Mouse (Mus musculus) erythroblast, adult 5-6 weeks (primary cell): ENCODE results near the gene Psmd3. TPM values are rescaled to one million over a fixed set of nuclear protein-coding genes. Genes with fewer than 3 reads are reported as not detected.

Experiments
- ATAC-seq: replicated peaks from 2 replicates; pipeline ENCODE4 v1.8.0; 2016; ENCODE audit warnings: moderate number of reproducible peaks, mild to moderate bottlenecking, moderate TSS enrichment, inconsistent platforms; ENCODE audit not compliant: poor library complexity, low FRiP score, severe bottlenecking
- total RNA-seq, 2 experiments: library from RNA; stranded (forward) in 1 of 2; stranded (reverse) in 1 of 2; fragments of 150-400 nt in 1 of 2; fragments of 200-764, 138-1000 nt in 1 of 2; gene quantifications; 2 replicates each; pipeline versions ENCODE4 v1.2.3 to v1.2.4; 2015 to 2017; ENCODE audit warnings: low replicate concordance in 2 of 2

The Psmd3 gene
- total RNA-seq, 2 experiments from 2014 or later, result 14.2 to 15.4 TPM

DNA sequence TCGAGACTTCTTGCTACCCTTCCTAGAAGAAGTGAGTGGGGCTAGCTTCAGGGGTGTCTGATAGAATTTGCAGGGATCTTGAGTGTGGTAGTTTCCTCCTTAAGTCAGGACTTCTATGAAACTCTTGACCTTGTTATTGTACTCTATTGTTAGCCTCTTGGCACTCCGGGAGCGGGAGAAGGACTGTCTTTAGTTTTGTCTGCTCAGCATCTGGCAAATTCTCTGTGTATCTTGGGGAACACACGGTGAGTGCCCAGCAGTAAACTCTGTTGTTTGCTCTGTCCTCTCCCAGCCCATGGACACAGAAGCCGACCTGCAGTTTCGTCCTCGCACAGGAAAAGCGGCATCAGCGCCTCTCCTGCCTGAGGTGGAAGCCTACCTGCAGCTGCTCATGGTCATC, 3.3 kb downstream of the Psmd3 start:
- no peak for ATAC-seq

DNA sequence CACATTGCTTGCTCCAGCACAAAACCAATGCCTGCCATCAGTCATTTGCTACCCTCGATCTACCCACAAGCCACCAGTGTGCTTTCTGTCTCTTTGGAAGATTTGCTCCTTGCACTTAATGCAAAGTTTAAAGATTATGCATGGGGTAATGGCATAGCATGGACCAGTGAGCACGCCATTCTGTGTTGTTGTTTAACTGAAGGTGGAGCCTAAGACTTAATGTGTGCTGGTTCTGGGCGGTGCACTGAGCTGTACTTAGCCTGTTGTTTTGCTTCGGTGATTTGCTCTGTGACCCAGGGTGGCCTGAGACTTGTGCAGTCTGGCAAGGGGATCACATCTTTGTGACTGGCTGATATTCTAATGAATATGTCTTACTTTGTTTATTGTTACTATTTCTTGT, 4.6 kb downstream of the Psmd3 start:
- no peak for ATAC-seq

DNA sequence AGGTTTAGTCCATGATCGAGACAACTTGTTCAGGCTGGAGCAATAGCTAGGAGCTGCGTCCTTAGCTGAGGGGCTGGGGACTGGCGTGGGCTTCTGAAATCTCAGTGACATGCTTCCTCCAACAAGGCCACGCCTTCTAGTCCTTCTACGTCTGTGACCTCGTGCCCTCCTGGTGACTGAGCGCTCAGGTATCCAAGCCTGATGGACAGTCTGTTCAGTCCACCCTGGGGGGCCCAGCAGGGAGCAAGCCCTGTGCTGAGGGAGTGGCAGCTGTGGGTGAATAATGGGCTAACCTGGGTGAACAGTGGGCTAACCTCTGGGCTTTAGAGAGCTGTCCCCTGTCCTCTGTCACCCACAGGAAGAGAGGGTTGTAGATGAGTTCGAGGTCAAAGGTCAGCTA, 5.7 kb downstream of the Psmd3 start:
- no peak for ATAC-seq

DNA sequence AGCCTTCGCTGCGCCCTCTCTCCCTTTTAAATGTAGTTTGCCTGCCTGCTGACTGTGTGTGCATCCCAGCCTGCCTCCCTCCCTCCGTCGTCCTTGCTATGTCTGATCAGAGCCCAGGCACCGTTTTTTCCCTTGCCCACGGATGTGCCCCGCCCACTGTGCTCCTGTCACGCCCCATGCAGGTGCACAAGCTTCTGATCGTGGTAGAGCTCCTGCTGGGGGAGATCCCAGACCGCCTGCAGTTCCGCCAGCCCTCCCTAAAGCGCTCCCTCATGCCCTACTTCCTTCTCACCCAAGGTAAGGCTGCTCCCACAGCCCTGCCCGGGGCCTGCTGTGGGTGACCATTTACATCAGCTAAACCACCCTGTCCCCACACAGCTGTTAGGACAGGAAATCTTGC, 10.8 kb downstream of the Psmd3 start:
- ATAC-seq, result no peak

DNA sequence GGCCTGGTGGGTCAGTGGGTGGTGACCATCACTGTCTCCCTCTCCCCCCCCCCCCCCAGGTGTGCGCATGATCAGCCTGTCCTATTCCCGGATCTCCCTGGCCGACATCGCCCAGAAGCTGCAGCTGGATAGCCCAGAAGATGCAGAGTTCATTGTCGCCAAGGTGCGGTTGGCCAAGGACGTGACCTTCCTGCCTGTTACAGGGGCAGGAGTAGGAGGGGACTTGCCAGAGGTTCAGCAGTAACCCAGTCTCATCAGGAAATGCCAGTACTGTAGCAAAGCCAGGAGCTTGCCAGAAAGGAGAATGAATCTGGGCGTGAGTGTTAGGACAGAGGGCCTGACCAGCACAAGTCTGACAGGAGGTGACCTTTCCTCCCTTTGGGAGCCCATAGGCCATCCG, 11.4 kb downstream of the Psmd3 start:
- no peak for ATAC-seq

DNA sequence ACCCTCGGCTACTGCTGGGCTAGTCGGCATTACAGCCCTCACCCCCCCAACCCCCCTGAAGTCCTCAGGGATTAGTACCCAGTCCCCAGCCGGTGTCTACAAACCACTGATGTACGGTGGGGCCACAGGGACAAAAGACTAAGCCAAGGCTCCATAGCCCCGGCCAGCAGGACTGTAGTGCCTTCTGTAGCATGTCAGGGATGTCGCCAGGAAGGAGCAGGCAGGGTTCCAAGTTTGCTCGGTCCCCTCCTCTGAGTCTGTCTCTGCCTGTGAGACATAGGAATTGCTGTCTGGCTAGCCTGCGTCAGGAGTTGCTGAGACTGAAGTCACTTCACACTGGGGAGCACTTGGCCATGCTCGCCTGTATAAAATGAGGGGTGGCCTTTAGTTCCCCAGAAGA, 11.9 kb downstream of the Psmd3 start:
- ATAC-seq, result no peak

DNA sequence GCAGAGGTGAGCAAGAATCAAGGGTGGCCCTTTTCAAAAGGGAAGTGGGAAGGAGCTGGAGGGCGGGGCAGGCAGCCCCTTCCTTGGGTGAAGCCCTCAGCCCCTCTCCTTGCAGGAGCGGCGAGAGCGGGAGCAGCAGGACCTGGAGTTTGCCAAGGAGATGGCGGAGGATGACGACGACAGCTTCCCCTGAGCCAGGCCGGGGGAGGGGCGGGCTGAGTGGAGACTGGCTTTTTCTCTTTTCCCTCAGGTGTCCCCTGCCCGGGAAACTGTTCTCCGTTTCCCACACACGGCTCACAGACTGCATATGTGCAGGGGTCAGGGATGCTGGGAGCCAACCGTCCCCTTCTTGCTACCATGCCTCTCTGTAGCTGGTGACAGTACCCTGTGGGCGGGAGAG, 13.1 kb downstream of the Psmd3 start:
- no peak for ATAC-seq

DNA sequence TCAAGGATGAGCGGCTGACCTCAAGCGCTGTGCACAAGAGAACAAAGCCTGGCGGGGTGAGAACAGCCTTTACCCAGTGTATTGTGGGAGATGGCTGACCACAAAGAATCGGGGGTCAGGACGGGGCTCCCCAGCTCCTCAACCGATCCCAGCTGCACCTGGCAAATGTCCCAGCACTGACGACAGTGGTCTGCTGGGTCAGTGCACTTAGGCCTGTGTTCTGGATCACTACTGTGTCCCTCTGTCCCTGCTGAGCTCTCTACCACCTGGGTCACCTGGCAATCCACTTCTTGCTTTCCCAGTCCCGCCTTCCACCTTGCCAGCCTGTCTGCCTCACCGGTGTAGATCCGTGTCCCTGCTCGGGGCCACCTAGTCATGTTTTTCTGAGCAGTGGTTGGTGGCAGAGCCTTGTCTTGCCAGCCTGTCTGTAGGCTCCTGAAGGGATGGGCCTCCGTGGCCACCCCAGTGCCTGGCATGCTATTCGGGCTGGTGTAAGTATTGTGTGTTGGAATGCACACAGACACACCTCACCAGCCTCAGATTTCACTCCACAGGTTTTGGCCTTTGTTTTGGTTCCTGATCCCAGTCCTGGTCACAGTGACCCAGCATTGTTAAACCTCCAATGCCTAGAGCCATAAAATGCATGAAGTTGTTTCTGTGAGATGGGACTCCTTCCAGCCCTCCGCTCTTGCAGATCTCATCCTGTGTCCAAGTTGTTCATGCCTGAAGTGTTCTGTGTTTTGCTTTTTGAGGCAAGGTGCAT, 14.3 kb downstream of the Psmd3 start:
- ATAC-seq, result no peak

DNA sequence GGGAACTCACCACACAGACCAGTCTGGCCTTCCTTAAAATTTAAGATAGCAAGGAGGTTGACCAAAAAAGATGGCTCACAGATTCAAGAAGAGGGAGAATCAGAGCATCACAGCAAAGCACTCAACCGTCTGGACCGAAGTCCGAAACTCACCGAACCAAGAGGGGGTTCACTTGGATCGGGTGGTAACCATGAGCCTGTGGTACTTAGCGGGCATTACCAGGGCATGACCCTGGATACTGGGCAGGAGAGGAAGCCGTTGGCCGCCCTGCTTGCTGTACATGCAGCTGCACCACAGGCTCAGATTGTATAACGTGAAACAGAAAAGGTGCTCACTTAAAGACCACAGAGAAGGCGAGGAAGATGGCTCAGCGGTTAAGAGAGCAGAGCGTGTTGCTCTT, 14.9 kb downstream of the Psmd3 start:
- no peak for ATAC-seq

DNA sequence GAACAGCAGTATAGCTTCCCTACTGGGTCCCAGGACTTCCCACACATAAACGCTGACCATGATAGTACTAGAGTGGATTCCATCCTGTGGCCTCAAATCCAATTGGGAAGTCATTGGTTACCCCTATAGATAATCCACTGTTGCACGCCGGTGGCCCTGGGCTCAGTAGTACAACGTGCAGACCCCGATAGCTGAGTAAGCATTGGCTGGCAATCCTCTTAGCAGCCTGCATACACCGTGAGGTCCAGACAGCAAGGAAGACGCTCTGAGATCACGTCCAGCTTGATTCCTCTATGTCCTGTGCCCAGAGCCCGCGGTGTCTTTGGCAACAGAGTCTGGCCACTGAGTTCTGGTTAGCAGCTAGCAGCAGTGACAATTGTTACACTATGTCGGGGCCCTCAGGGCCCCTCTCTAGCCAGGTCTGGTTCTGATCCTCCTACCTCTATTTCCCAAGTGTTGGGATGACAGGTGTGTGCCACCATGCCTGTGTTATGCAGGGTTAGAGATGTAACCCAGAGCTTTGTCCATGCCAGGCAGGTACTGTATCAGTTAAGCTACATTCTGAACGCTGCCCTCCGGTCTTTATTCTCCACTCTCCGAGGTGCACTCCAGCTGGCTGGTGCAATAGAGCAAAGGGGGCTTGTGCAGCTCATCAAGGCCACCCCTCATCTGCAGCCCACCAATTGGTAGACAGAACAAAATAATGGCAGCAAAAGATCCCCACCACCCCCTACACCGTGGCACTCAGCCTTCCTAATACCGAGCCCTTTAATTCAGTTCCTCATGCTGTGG, 16.7 kb downstream of the Psmd3 start:
- no peak for ATAC-seq

DNA sequence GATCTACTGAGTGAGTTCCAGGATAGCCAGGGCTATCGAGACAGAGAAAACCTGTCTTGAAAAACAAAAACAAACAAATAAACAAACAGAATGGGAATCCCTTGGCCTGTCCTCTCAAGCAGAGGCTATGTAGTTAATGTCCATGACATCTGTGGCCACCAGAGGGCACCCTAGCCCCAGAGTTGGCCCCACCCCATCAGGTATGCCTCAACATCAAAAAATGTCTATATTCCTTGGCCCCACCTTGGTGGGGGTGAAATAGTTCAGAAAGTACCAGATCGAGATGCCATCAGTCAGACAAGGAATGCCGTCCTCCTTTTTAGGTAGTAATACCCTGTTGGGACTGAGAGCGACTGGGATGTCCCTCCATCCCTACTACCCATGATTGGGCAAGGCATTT, 17.6 kb downstream of the Psmd3 start:
- ATAC-seq, result peak; percentile 83

DNA sequence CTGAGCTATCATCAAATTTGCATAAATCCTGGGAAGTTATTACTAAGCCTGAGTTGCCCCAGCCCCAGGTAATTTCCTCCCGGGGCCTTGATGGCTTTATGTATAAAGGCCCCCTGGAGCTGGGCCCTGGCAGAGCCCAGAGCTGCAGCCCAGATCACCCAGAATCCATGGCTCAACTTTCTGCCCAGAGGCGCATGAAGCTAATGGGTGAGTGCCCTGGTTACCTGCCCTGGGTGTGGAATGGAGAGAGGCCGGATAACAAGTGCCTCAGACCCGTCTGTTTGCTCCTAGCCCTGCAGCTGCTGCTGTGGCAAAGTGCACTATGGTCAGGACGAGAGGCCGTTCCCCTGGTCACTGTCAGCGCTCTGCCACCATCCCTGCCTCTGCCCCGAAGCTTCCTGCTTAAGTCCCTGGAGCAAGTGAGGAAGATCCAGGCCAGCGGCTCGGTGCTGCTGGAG, 18.9 kb downstream of the Psmd3 start, which contains the start of gene Csf3:
TSS of gene Csf3 (plus strand) at position 51 of the 458 bp plus-strand sequence.
- ATAC-seq, result no peak

DNA sequence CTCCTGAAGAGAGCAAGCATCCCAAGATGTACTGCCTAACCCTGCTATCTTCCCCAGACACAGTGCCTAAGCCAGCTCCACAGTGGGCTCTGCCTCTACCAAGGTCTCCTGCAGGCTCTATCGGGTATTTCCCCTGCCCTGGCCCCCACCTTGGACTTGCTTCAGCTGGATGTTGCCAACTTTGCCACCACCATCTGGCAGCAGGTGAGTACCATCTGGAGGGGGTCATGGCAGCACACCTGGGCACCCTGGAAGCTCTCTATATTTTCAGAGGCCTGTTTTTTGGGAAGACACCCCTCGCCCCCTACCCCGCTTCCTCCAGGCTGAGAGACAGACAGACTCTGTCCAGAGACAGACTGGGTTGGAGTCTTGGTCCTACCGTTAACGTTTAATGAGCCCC, 20.0 kb downstream of the Psmd3 start:
- ATAC-seq, result no peak

DNA sequence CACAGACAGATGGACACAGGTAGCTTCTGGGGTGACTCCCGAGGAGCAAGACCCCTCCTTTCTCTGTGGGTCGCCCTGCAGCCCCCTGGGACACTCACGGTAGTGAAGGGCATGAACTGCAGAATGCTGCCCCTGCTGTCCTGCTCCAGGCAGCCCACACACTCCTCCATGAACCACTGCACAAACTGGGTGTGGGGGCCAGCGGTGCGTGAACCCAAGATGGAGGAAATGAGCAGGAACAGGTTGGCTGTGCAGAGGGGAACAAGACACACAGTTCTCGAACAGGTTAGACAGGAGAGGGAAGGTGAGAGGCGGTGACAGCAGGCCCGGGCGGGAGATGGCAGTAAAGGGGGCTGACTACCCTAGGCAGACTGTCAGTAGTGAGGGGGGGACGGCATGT, 22.7 kb downstream of the Psmd3 start:
- no peak for ATAC-seq

DNA sequence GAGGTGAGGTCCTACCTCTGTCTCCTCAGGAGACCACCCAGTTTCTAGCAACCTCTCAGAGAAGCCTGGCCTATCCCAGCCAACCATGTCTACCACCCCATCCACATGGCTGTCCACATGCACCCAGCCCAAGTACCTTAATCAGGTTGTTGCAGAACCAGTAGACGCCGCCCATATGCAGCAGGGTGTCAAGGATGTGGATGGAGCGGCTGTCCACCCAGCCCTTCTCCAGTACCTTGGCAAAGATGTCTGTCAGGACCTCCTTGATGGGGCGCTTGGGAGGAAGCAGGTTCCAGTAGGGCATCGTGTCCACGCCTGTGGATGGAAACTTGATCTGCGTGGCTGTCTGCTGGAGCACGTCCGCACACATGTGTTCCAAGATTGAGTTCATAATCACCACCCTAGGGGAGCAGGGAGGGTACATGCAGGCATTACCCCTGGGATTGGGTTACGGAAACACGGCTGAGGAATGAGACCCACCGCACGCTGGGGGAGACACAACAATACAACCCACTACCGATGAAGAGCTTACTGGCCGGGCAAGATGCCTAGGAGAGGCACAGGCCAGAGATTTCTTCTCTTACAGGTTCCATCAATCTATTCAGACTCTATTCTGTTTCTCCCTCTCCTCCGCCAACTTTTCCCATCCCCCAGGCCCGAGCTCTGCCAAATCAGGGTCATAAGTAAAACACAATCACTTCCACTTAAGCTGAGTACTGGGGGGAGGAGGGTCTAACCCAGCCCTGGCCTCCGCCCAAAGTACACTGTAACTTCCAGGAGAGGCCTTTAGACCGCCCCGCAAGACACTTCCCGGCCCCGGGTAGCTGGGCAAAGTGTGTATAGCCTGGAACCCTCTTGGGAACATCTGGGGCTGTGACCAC, 25.3 kb downstream of the Psmd3 start:
- ATAC-seq, result no peak

DNA sequence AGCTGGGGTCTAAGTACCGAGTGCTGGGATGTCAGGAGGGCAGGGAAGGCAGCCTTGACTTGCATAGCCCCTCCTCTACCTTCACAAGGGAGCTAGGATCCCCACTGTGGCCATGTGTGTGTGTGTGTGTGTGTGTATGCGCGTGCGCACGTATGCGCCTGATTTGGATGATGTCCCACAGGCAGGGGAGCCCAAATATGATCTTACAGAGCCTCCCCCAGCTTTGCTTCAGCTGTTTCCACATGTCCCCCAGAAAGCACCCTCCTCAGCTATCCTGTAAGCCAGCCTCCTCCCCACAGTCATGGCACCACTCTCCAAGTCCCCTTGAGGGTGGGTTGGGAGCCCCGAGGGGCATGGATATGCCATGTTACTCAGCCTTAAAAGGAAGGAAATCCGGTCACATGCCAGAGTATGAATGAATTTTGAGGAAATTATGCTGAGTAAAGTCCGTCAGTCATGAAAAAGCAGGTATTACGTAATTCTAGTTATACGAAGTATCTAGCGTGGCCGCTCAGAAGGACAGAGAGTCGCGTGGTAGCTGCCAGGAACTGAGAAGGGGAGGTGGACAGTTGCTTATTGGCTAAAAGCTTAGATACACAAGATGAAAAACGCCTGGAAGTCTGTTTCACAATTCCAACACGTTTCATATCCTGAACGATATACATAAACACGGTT, 26.1 kb downstream of the Psmd3 start:
- no peak for ATAC-seq

DNA sequence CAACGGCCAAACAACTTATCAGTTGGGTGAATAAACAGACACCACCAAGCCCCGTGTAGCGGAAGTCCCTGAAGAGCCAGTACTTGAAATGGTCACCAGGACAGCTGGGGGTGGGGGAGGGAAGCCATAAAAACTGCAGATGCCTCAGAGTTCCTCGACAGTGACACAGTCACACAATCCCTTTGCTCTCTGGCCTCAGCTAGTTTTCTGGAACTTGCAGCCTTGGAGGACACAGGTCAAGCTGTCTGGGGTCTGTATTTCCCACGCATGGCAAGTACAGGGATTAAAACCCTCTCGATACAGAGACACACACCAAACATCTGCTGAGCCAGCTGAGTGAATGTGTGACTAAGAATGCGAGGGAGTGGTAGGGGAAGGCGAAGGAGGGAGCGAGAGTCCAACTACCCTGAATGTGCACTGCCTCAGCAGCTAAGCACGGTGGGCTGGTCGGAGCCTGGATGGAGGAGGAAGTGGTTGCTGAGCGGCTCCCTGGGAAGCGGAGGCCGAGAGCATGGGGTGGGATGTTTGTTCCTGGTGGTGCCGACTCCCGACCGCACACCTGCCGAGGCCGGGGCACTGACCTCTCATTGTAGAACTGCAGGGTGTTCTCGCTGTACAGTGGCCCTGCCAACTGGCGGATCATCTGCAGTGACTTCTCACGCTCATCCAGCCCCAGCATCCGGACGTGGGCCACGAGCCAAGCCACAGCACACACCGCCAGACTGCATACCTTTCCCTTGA, 26.8 kb downstream of the Psmd3 start:
- ATAC-seq, result no peak

DNA sequence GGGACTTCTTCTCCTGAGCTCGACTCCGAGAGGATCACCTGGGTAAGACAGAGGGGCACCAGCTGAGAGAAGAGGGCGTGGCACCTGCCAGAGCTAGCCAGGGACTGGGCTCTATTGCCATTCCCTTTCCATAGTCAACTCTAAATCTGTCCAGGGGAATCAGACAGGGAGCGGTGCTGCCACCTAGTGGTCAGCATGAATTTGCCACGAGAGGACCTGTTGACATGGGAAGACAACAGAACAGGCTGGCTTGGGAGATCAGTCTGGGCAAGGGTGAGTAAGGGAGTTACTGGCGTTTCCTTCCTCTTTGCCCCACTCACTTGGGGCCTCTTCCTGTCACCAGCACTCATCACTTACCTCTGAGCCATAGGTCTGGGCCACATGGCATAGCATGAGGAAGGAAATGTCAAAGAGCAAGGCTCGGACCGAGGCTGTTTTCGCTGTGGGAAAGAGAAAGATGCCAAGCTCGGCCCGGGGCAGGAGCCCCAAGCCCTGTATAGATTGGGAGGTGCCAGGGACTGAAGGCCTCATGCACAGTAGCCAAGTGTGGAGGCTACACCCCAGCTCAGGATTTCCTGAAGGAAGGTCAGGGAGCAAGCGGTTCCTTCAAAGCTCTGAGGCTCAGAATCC, 28.2 kb downstream of the Psmd3 start:
- ATAC-seq, result peak; percentile 72

DNA sequence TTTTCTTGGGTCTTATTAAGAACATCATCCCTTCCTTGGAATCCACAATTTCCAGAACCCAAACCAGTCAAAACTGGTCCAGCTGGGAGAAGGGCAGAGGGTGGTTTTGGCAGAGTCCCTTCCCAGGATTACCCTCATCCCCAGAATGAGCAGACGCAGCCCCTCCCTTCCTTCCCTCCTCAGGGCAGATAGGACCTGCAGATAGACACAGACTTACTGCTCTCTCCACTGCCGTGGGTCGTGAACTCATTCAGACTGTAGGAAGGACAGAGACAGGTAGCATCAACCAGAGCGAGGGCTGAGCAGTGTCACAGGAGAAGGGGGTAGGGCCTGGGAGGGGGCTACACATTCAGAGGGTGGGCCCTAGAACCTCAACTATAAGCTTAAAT, 28.7 kb downstream of the Psmd3 start:
- no peak for ATAC-seq
